Mouse (Mus musculus) inflammation-experienced regulatory T-cells, adult 6 months (primary cell): ENCODE results near the gene Cmip. TPM values are rescaled to one million over a fixed set of nuclear protein-coding genes. Genes with fewer than 3 reads are reported as not detected.

Experiments used
- ATAC-seq: one replicate; pipeline ENCODE4 v1.8.0; 2017
- polyA plus RNA-seq, 3 experiments: library from polyadenylated mRNA; unstranded; fragments of 100-300 nt; shearing (Covaris generic); gene quantifications; one replicate each; pipeline ENCODE4 v1.2.1; 2017

Cmip gene
- polyA plus RNA-seq, 3 experiments from 2014 or later, result 23.9 to 28.7 (median 25.5) TPM

DNA sequence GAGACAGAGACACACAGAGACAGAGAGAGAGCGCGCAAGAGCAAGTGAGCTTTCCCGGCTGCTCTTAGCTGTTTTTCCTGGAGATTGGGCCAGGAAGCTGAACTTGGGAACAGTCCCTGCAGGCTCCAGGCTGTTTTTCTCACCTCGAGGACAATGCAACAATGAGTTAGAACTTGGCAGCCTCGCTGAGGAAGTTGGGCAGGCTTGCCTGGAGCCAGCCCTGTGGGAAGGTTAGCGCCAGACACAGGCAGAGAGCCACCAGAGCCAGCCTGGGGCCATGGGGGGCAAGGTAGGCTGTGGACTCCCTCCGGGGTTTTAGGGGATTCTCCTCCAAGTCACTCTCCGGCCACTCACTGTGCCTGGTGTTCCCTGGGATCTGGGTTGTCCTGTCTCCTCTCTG lies 123.9 kb downstream of the Cmip start:
- ATAC-seq, result no peak

DNA sequence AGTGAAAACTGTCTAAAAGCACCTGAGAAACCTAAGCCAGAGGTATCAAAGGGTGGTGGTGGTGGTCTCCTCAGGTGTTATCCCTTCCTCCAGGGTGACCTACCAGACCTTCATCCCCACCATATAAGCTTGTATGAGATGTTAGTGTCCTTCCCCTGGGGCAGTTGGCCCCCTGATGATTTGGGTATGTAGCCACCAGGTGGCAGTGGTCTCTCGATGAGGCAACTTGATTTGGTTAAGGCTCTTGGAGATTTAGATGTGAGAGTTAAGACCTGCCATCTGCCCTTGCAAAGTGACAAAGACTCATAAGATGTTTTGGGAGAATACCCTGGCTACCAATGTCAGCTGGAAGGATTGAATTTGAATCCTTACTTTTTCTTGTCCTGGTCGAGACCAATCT lies 129.3 kb downstream of the Cmip start:
- ATAC-seq, result no peak

DNA sequence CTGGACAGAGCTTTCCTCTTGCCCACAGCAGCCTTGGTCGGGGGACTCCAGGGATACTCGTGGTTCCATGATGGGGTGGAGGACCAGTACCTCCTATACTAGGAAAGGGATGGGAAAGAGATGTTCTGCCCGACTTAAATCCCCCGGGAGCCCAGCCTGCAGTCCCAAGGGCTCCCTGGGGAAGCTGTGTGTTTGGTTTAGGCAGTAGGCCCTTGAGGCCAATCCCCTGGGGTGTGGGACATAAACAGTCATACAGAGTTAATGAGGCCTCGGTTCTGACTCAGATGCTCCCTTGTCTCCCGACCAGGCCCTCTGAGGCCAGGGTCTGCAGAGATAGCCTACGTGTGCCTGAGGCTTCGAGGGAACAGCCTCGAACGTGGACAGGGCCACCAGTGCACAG lies 130.8 kb downstream of the Cmip start:
- no peak for ATAC-seq

DNA sequence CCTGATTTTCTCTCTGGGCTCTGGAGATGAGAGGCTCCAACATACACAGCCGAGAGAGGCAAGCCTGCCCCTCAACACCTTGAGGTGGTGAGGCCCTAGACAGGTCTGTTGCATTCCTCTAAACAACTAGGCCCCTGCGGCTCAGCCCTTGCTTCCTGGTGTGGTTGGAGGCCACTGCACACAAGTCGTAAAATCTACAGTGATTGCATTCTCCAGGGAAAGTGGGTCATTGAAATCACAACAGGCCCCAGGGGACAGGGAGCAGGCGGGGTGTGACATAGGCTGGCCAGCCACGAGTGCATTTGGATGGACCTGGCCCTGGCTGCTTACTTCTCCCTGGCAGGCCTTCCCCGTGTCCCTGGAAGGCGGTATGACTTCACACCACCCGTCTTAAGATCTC lies 131.5 kb downstream of the Cmip start:
- no peak for ATAC-seq

DNA sequence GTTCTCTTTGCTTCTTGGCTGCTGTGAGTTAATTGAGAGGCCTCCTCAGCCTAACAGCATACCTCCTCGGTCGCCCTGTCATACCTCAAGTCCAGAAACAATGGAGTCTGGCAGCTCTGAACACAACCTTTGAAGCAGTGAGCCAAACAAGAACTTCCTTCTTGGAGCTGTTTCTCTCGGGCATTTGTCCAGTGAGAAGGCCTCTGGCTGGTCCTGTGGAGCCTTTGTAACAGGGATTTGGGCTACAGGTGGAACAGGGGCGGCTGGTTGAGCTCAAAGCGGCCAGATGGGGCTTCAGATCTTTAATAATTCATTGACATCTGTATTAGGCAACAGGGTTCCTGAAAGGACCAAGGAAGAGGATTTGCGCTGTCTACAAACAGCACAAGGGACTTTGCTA lies 137.0 kb downstream of the Cmip start:
- no peak for ATAC-seq

DNA sequence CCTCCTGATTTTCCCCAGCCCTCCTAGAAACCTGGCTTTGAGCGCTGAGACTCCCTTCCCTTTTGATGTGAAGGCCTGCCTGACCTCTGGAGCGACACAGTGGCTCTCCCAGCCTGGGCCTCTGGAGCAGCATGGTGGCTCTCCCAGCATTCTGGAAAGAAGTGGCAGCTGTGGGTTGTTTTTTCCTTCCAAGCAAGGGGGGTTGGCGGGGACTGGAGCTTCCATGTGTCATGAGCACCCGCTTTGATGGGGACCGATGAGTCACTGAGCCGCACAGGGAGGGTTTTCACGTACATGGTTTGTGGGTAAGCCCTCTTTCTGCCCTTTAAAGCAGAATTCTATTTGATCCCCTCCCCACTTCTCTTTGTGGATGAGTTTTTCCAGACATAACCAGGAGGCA lies 138.2 kb downstream of the Cmip start:
- no peak for ATAC-seq

DNA sequence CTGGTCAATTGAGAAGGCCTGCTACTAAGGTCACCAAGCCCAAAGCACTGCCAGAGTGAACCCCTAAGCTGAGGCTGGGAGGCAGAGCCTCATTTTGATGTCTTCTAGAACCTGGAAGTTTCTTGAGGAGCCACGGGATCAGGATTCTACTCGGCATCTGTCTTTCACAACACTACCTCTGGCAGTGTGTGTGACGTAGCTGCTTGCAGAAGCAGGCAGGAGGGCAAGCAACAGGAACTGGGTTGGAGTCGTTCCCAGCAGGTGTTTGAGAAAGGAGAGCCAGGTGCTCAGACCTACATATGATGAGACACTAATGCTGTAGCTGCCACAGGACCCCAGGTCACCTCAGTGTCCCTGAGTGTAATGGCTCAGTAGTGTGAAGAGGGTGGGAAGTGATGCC lies 140.0 kb downstream of the Cmip start:
- no peak for ATAC-seq

DNA sequence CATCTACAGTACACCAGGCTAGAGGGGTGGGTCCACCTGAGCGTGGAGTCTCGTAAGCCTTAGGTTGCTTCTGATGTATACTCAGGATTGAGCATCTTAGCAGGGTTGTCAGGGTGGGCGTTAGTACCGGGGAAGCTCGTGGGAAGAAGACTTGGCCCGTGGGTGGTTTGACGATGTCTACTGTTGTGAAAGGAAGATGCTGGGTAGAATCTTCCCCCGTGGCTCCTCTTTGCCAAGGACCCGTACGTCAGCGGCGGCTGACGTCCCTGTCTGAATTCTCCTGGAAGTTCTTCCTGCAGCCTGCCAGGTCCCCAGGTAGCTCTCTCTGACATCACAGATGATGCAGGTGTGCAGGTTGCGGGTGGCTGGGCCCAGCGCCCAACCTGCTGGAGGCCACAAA lies 140.9 kb downstream of the Cmip start:
- no peak for ATAC-seq

DNA sequence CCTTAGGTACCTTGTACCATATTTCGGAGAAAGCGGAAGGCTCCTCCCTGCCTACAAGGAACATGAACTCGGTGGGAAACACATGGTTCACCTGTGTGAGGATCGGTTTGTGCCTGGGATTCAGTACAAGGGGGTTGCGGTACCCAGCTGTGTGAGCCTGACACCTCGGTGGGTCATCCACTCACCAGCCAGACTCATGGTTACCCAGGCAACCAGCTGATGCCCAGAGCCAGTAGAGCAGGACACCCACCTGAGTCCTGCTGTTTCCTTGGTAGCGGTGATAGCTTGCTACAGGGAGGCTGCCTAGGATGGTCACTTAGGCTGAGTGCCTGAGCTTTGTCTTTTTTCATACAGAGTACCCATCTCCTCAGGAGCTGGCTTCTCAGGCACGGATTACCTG lies 142.4 kb downstream of the Cmip start:
- ATAC-seq, result no peak

DNA sequence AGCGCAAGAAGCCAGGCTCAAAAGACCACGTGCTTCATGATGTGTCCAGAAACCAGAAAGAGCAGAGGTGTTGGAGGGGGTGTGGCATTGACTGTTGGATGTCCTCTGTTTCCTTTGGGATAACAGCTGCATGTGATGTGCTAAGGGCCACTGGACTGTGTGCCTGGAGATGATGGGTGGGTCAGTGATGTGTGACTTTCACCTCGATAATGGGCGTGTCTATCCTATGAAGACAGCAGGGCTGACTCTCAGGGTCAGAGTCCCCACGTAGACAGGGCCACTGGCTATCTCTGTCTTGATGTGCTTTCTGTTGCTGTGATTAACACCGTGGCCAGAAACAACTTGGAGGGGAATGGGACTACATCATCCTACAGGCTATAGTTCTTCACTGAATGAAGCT lies 144.0 kb downstream of the Cmip start:
- no peak for ATAC-seq

DNA sequence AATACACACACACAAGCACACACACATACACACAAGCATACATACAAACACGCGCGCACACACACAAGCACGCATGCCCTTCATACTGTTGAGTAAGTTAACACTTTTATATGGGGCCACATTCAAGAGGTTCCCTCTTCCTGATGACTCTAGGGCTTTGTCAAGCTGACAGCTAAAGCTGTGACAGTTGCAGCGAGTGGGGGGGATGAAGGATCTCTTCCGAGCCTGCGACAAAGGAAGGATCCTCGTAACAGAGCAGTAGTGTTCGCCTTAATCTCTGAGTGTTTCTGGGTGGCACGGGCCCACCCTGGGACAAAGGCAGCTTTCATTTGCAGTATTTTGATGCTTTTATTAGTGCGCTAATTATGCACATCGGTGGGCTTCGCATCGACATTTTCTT lies 145.0 kb downstream of the Cmip start:
- no peak for ATAC-seq

DNA sequence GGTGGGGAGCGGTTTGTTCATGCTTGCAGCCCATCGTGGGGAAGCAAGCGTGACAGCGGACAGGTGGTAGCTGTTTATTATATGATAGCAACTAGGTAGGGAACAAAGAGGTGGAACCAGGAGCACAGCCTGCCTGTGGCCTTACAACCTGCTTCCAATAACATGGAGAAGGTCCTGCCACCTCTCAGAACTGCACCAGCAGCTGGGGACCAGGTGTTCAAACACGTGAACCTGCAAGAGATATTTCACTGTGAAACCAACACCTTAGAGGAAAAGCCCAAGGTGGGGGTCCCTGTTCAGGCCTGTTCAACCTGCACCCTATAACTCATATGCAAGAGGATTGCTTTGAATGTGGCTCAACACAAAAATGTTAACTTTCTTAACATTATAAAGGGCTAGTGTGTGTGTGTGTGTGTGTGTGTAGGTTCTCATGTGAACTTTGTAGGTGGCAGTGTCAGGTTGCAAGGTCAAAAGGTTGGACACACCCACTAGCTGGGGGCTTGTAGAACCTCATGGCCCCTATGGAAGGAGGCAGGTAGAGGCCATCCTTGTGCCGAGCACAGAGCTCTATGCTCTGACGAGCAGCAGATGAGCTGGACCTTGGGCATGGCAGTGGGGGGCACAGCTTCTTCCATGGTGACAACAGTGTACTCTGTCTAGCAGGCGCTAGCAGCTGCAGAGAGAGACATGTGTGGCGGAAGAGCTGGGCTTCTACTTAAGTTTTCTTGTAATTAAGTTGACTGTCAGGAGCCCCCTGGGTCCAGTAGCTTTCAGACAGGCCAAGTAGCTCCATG lies 146.2 kb downstream of the Cmip start:
- ATAC-seq, result no peak

DNA sequence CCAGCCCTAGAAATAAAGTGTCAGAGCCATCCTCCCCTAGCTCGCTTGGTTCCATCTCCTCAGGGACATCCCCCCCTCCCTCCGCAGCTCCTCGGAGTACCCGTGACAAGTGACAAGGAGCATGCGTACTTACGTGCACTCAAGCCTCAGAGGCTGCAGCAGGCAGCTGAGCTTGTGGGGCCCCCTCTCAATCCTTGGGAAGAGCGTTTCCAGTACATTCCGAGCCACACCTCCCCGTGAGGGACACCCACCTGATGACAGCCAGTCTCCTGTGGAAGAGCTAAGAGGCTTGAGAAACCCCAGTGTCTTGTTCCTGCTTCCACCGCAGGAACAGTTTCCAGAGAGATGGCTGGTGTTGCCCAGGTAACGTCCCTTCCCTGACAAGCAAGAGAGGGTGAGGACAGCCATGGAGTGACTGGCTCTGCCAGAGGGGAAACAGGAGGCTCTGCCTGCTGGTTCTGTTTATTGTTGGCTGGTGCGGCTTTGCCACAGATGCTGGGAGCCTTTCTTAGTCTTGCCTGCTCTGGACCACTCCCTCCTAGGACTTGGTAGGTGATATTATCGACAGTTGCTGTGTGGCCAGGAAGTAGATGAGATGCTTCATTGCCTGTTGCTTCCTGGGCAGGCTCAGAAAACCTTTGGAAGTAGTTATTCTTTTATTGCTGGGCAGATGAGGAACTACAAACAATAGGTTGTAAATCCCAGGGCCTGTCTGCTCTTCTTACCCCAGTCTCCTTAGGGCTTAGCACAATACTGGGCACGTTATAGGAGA lies 147.0 kb downstream of the Cmip start:
- no peak for ATAC-seq

DNA sequence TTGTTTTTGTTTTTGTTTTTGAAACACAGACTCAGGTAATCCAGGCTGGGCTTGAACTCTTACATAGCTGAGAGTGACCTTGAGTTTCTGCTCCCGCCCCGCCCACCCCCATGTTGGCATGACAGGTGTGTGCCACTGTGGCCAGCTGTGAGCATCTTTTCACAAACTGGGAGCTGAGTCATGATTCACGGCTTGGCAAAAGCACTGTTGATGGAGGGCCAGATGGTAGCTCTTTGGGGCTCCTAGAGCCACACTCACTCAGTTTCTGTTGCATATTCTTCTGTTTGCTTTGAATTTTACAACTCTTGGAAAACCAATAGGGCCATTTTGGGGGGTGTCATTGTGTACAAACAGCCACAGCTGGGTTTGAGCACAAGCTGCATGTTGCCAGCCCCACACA lies 149.2 kb downstream of the Cmip start:
- no peak for ATAC-seq

DNA sequence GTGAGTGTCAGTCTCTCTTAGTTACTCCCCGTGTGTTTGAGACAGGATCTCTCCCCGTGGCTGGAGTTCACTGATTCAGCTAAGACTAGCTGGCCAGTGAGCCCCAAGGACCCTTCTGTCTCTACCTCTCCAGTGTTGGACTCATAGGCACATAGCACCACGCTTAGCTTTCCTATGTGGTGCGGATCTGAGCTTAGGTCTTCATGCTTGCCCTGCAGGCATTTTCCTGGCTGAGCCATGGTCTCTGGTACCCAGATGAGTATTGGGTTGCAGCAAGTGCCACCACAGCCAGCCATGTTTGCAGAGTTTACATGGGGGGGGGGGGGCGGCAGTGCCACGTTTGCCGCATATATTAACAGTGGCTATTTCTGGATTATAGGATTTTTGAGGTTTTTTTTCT lies 151.8 kb downstream of the Cmip start:
- no peak for ATAC-seq

DNA sequence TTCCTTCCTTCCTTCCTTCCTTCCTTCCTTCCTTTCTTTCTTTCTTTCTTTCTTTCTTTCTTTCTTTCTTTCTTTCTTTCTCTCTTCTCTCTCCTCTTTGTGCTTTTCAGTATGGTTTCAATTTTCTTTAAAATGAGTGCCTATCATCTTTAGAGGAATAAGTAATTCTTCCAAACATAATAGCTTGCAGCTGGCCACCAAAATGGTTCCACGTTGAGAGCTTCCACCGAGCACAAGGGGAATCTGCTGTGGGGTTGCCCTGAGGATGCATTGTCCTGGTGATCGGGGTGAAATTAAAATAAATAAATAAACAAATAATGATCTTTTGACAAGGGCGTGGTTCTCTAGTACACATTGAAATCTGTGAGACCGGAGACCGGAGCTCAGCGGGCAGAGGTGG lies 152.2 kb downstream of the Cmip start:
- ATAC-seq, result no peak

DNA sequence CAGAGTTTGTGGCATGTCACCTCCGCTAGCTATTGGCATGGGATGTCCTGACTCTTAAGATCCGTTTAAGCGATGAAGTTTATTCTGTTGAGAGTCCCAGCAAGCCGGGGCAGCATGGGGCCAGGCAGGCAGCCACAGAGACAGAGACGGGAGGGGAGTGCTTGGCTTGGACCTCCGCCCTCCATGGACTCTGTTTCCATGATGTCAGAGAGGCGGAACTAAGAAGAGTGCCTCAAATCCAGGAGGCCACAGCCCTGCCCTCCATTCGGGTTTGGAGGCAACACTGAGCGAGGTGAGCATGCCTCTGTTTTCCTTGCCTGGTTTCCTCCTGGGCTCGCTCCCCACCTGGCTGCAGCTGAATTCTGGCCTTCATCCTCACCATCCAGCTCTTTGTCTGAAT lies 153.5 kb downstream of the Cmip start:
- ATAC-seq, result no peak

DNA sequence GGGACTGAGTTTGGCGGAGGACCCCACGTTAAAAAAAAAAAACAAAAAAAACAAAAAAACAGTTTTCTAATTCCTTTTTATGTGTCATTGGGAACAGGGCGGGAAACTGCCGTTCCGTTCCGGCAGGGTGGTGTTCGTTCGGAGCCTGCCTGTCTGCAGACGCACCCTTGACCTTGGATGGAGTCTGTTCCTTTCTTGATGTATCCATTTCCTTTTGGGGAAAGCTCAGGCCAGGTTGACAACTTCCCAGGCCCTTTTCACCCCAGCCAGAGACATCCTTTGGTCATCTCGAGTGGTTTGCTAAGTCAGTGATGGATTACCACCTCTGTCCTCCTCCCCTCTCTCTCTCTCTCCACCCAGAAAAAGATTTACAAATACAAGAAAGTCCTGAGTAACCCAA lies 154.0 kb downstream of the Cmip start:
- no peak for ATAC-seq

DNA sequence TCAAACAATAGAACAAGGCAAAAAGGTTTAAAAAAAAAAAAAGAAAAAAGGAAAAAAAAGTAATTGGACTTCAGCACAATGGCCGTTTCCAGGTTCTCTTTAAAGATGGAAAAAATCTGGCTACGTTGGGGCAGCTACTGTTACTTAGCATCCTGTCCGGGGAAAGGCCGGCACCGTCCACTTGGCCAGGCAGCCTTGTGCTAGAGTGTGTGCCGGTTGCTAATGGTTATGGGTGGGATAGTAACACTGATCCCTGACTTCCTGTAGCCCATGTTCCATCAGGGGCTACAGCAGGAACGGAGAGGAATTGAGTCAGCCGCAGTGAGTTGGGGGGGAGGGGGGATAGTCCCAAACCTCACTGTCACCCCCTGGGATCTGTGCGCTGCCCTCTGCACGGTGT lies 155.4 kb downstream of the Cmip start:
- no peak for ATAC-seq

DNA sequence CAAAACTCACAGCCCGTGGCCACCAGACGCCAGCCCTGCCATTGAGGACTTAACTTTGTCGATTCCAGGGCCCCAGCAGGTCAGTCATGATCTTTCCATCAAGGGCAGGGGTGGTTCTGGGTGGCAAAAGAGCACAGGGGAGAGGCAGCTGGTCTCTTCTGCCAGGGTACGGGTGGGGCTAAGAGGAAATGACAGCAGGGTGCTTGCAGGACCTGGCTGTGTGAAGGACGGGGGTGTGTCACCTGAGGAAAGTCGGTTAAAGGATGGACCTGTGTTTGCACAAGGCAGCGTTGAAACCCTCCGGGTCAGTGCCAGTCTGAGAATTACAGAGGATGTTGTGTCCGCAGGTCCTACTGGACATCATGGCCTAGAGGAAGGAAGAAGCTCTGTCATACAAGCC lies 161.0 kb downstream of the Cmip start:
- ATAC-seq, result no peak

DNA sequence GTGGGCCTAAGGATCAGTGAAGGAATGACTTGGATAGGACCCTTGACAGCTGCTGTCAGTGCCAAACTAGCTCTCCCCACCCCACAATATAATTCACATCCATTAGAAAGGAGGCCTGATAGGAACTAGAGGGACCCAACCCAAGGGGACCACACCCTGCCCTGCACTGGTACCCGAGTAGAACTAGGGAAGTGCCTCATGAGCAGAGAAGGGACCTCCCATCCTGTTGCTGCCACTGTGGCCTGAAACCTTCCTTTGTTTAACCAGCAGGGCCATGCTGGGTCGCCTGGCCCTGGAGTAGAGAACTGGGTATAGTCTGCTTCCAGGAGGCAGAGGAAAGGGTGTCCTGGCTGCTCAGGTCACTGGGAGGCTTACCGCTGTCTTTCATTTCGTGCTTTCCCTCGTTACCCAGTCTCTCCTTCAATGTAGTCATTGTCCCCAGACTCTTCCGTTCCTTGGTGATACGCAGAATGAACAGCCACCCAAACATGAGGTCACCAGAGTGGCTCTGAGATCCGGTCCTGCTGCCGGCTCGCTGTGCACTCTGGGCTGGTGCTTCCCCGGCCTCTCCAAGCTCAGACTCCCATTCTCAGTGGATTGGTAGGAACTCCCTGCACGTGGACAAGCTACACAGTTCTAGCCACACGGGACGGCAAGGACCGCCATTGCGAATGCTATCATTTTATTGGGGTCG lies 164.1 kb downstream of the Cmip start:
- no peak for ATAC-seq

DNA sequence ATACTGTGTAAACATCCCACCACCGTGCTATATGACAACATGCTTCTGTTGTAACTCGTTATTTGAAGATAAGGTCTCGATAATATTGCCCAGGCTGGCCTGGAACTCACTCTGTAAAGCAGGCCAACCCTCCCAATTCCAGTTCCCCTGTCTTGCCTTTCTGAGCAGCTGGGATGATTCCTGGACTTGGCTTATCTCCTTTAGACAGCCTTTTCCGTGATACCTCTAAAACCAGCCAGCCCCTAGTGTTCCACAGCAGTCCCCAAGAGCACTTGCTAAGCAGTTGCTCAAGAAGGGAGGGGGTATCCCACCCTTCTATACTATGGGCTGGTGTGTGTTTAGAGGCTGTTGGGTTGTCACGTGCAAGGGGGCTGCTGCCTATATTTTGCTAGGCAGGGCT lies 165.0 kb downstream of the Cmip start:
- ATAC-seq, result no peak

DNA sequence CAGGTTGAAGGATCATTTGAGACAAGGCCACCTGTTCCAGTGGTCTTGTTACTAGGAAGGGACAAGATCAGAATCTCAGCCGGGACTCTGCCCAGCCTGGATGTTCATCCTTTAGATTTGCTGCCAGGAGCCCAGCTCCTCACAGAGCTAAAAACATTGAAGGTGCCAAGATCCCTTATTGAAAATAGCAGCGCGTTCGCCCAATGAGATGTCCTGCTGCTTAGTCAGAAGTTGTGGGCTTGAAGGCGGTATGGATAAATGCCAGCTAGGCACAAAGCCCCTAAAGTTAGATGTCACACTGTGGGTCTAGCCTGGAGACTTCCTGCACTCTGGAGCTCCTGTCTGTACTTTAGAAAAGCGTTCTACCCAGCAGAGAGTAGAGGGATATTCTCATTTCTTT lies 165.5 kb downstream of the Cmip start:
- ATAC-seq, result no peak

DNA sequence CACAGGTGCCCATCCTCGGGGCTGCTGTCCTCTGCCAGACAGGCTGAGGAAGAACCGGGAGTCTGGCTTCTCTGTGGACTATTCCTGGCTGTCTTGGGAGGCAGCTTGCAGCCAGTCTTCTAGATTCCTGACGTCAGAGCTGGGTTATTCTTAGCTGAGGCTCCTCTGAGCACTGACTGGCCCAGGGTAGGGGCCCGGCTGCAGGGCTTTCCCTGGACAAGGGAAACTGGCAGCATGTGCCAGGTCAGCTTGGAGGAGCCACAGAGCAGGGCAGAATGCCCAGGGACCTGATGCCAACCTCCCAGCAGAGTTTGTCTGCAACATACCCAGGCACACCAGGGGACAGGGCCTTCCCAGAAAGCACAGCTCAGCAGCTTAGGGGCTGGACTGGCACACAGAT lies 166.2 kb downstream of the Cmip start:
- no peak for ATAC-seq
